Mouse (Mus musculus): ENCODE results near the gene Cherp. TPM values are rescaled to one million over a fixed set of nuclear protein-coding genes. Genes with fewer than 3 reads are reported as not detected.
A peak's percentile ranks its signal among the peaks of the same experiment; 100 is the strongest.

Gene Cherp
- 49.6 and 68.5 TPM in 2 replicates for total RNA-seq (2021)
- long read RNA-seq, experiment 1, partial matches to known transcripts: 11 of 19 reads
- long read RNA-seq, experiment 1, other reads (novel, unspliced or antisense): 5 of 19 reads
- long read RNA-seq, experiment 2, transcript Cherp-207 (18 exons, 3,646 nt): major isoform, 5 of 25 reads
- long read RNA-seq, experiment 2, partial matches to known transcripts: 14 of 25 reads
- long read RNA-seq, experiment 2, other reads (novel, unspliced or antisense): 3 of 25 reads

- peak; percentile 98 for DNase-seq
These were observed at the start of gene Cherp for GRCm38 (mm10) chr8:72474826-72475546. Cherp (minus strand) TSS chr8:72475226.

DNA sequence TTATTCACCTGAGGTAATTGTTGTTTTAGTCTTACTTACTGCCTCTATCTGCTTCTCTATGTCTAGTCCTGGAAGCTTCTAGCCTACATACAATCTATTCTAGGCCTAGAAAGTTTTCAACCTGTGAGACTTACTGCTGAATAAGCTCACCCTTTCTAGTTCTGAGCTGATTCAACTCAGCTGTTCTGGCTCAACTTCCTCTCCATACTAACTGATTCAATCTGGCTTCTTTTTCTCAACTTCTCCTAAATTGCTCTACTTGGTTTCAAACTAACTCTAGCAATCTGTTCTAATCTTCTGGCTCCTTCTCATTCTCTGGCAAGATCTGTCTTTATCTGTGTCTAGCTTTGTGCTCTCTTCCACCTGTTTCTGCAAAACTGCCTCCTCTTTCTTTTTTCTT, 46.9 kb upstream of the Cherp start:
- DNase-seq: no peak

DNA sequence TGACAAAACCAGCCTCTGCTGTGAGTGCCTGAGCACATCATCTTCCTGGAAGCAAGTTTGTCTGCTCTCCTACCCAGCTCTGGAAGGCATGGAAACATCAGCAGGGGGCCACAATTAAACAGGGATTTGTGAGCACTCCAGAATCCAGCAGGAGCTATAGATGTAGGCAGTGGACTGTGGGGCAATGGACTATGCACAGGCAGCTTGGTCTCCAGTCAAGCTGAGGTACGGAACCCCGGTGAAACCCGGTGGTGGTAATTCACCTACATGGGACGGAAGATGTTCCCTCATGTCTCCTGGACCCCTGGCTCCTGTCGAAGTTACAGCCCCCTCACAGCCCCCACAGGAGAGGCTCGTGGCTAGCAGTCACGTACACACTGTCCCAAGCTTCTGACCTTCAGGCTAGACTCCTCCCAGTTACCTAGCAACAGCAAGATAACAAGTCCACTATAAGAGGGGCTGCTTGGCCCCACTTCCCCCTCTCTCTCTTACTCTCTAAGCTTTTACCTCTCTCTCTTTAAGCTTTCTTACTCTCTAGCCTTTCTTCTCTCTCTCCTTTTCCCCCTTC, 42.5 kb upstream of the Cherp start:
- DNase-seq: no peak

DNA sequence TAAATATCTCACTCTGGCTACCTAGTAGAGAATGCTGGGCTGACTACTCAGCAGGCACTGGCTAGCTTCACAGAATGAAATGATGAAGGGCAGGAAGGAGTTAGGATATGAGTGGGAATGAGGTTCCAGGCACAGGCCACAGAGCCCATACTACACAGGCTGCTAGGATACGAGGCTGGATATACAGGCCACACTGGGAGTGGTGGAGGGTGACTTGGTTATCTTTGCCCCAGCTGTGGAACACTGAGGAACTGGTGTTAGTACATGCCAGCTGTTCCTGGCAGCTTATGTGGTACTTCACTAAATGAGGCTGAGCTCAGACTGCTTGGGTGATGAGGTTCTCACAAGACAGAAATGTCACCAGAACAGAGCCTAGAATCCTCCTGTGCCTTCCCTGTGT, 38.1 kb upstream of the Cherp start:
- DNase-seq: no peak

- no peak for DNase-seq
These were observed 37.6 kb upstream of the Cherp start for GRCm38 (mm10) chr8:72512648-72513047.

DNA sequence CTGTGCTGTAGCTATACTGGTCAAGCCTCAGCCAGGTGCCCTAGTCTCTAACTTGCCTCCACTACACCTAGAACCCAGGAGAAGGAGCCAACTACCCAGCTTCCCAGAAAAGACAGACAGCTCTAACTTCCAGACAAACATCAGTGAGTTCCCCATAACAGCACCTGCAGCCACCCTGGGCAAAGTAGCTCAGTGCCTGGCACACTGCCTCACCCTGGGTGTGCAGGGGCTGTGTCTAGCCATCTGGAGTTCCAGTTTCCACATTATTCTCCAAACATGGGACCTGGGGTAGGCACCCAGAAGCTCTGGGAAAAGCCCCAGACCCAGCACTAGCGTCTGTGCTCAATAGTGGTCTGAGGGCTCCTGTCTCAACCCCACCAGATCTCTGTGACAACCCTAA, 32.5 kb upstream of the Cherp start:
- DNase-seq: no peak

DNA sequence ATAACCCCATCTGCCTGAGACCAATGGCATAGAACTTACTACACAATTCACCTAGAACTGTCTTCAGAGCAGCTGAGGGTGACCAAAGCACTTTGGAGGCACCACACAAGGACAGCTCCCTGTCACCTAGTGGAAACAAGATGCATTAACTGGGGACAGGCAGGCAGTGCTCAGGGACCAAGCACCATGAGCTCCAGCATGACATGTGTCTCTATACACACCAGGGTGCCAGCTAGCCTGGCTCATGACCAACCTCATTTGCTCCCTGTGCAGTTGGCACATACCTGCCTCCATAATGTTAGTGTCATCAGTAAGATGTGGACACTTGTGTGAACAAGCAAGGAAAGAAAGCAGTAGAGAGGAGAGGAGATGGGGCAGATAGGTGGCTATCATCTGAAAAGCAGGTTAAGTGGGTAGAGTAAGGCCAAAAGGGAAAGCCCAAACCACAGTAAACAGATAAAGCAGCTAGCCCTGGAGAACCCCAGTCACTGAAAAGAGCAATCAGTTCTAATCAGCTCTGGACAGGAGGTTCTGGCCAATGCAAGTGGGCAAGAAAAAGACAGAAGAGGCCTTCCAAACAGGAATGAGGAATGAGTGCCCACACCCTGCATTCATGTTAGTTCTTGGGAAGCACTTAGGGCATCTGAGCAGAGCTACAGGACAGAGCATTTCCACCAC, 29.8 kb upstream of the Cherp start:
- DNase-seq: no peak

DNA sequence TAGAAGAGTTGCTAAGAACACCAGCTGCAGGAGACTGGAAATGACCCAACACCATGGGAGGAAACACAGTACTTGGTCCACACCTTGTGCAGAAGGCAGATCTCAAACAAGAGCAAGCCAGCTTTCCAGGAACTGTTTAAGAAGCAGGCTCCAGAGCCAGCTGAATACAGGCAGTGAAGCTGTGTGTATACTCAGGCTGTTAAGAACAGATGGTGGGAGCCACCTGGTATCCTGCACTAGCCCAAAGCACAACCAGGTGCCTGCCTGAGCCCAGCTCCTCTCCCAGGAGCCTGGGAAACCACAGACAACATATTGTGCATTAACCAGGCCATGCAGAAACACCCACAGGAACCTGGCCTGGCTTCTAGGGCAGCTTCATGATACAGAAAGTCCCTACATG, 29.1 kb upstream of the Cherp start:
- DNase-seq: no peak

GRCm38 (mm10) chr8:72500521-72500931, 25.5 kb upstream of the Cherp start:
- no peak for DNase-seq

GRCm38 (mm10) chr8:72499521-72500284, 24.7 kb upstream of the Cherp start:
- no peak for DNase-seq

GRCm38 (mm10) chr8:72498527-72498926, 23.5 kb upstream of the Cherp start:
- no peak for DNase-seq

- no peak for DNase-seq
These were observed 22.9 kb upstream of the Cherp start for GRCm38 (mm10) chr8:72497911-72498310.

DNA sequence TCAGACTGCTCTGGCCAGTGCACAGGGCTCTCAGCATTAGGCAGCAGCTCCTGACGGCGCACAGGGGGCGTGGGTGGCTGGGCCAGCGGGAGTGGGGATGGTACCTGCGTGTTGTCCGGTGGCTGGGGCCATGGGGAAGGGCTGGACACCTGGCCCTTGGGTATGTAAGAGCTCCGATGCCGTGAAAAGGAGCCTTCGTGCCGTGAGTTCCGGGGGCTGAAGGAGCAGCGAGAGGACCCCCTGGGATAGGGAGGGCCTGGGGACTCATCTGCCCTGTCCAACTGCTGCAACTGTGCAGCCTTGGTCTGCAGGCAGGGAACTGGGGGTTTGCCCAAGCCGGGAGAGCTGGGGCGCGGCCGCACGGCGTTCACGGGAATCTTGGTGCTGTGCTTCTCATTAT, 21.2 kb upstream of the Cherp start:
- DNase-seq: no peak

DNA sequence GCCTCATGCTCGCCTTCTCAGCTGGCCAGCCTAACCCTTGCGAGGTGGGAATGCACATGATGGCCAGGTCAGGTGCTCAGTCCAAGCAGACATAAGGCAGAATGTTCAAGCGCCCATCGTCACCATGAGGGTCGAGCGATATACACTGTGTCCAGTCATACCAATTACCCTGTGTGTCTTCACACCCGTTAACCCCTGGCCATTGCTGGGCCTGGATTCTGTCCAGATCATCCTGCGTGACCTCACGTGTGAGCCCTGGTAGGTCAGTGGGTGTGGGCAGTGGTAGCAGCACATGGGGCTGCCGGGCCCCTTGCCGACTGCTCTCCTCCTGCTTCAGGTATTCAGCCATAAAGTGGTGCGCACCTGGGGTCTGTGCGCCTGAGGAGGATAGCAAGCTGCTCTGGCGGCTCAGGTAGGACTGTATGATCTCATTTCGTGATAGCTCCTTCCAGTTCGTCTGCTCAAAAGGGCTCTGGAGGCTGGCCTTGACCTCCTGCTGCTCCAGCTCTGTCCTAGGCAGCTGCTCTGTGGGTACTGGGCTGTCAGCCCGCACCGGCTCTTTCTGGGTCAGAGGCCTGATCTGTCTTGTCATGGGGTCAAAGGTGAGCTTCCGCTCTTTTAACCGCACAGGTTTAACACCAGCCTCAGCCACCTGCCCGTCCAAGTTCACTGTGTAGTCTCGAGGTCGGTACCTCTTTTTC, 20.5 kb upstream of the Cherp start:
- no peak for DNase-seq

DNA sequence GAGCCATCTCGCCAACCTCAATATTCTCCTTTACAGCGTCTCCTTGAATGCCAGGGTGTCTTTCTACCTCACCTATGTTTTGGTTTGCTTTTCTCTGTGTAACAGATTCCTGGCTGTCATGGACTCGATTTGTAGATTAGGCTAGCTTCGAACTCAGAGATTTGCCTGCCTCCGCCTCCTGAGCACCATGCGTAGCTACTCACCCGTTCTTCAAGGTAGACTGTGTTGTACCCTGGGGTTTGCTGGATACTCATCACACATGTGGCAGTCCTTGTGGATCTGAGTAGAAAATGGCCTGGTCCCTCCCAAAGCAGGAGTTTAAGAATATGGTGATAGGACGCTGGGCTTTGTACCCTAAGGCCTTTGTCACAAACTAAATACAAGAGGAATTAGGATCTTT, 18.4 kb upstream of the Cherp start:
- DNase-seq: no peak

GRCm38 (mm10) chr8:72492622-72493081, 17.6 kb upstream of the Cherp start:
- peak; percentile 100 for DNase-seq

GRCm38 (mm10) chr8:72491680-72492621, 16.9 kb upstream of the Cherp start, which contains the start of gene Slc35e1:
Slc35e1 (minus strand) TSS chr8:72492614.
- peak; percentile 55 for DNase-seq

GRCm38 (mm10) chr8:72491017-72491416, 16.0 kb upstream of the Cherp start:
- no peak for DNase-seq

GRCm38 (mm10) chr8:72487014-72487413, 12.0 kb upstream of the Cherp start:
- DNase-seq: no peak
